Mouse (Mus musculus): ENCODE results near the gene Panx1.

DNA sequence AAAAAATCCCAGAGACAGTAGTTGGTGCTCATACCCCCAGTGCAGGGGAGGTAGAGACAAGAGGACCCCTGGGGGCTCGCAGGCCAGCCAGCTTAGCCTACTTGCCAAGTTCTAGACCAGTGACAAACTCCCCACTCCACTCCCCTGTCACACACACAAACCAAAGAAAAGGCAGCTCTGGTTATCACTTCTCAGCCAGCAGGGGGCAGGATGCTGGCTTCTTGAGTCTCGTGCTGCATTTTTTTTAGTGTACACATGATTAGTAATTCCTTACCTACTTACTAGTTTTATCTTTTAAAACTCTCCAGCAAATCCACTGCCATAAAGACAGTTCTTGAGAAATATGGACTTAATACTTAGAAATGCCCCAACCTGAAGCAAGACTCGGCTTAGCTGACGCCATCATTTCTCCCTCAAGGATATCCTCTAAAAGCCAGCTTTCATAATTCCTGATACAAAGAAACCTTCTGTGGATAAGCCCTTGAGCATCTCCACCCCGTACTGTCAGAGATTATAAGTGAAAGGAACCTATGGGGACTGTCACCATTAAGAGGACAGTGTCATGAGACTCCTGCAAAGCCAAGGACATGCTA is 11.6 kb downstream of the Panx1 start:
- TF ChIP-seq POLR2A (IDR thresholded peaks at IDR 0.05; ENCODE audit: borderline replicate concordance, insufficient read depth, low read length) (no peak), CTCF (IDR thresholded peaks at IDR 0.05; ENCODE audit: borderline replicate concordance, insufficient read depth, low read depth, low read length) (peak; percentile 21; the same call in 1 of the 2 replicates)

Data from cerebellum, adult 2 months (tissue).